Mouse (Mus musculus) neutrophil, adult 5-6 weeks (primary cell): Measurements from ENCODE around the gene Gprc5c. TPM values are rescaled to one million over a fixed set of nuclear protein-coding genes. Genes with fewer than 3 reads are reported as not detected.
A peak's percentile ranks its signal among the peaks of the same experiment; 100 is the strongest.
"Not testable (repeated sequence)": the region's sequence is repeated elsewhere in the genome, so short reads cannot be mapped to it uniquely, and the experiment has no call there.

Source experiments
- ATAC-seq: fragments of 151-379, 151-347 bp; 2 replicates; pipeline ENCODE4 v1.8.0; 2017; ENCODE audit warnings: mild to moderate bottlenecking, moderate TSS enrichment; ENCODE audit not compliant: insufficient number of reproducible peaks, poor library complexity, low FRiP score, severe bottlenecking; ENCODE audit errors: extremely low read depth
- total RNA-seq: library from RNA; stranded (forward); fragments of 200-1000 nt; gene quantifications from 2 replicates; pipeline ENCODE4 v1.2.3, GENCODE M21; 2017

Gene Gprc5c
- total RNA-seq, 1 experiment from 2014 or later = 1.0 TPM

- ATAC-seq = no peak
These were observed 33.6 kb downstream of the Gprc5c start for GRCm38 (mm10) chr11:114884380-114885100.

DNA sequence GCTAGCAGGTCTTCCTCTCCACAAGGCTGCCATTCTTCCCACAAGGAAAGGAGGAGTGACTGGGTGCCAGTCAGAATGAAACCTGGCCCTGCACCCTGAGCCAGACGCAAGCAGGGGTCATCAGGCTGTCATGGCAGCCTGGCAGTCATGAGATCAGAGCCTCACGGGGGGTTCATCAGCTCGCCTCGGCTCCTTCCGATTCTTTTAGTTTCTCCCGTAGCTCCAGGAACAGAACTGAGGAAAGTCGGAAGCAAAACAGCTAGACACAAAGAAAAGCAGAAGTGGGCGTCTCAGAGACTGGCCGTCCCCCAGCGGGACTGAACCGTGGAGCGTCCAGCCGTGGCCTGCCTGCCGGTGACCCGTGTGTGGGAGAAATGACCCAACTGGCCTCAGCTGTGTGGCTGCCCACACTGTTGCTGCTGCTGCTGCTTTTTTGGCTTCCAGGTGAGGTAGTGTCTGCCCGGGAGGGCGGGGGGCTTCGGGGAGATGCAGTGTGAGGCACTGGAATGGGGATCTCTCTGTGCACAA lies 39.1 kb downstream of the Gprc5c start, which contains the start of gene Cd300a:
Cd300a (plus strand) TSS at position 51 of the 528 bp plus-strand sequence.
- peak; percentile 79 for ATAC-seq

GRCm38 (mm10) chr11:114890542-114890941 lies 39.6 kb downstream of the Gprc5c start:
- no peak for ATAC-seq

GRCm38 (mm10) chr11:114896085-114896484 lies 45.1 kb downstream of the Gprc5c start:
- ATAC-seq = no peak

GRCm38 (mm10) chr11:114898026-114898425 lies 47.1 kb downstream of the Gprc5c start:
- peak; percentile 86 for ATAC-seq

DNA sequence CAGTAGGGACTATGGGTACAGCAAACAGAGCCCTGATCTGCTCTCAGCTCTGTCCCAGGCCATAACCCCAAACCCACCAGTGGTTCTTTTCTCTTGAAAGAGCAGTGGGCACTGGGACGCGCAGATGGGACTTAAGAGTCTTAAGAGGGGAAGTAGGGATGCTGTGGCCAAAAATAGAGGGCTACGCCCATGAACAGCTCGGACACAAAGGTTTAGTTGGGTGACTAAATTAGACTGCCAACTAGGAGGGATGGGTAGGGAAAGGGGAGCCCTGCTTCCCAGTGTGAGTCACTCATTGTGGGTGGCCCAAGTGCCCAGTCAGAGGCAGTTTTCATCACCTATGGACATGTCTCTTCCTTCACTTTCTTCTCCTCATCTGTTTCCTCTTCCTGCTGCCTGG lies 52.3 kb downstream of the Gprc5c start:
- ATAC-seq = no peak

DNA sequence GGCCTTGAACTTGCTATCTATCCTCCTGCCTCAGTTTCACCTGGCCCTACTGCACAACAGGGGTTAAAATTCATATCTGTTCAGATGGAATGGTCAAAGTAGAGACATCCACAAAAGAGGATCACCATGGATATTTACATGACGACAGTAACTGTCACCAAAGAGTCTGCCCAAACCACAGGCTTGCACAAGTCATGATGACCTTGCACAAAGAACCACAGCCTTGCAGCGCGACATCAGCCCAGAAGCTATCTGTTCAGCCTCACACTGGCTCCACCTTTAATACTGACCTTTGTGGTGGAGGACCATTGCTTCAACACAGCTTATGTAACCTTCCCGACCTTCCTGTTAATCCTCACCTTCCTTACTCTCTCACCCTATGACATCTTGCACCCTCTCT lies 56.6 kb downstream of the Gprc5c start:
- peak; percentile 93 for ATAC-seq

- ATAC-seq = peak; percentile 30; the same call in 1 of the 2 replicates
These were observed 57.1 kb downstream of the Gprc5c start for GRCm38 (mm10) chr11:114908086-114908485.

DNA sequence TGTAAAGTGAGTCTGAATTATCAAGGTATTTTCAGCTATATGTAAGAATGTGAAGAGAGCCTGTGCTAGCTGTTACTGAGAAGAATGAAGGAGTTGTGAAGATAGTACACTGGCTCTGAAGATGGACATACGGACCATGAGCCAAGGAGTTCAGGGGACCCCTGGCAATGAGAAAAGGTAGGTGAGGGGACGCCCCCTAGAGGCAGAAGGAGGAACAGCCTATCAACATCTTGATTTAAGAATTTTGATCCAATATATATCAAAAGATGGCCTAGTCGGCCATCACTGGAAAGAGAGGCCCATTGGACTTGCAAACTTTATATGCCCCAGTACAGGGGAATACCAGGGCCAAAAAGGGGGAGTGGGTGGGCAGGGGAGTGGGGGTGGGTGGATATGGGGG lies 58.6 kb downstream of the Gprc5c start:
- not testable (repeated sequence) for ATAC-seq

DNA sequence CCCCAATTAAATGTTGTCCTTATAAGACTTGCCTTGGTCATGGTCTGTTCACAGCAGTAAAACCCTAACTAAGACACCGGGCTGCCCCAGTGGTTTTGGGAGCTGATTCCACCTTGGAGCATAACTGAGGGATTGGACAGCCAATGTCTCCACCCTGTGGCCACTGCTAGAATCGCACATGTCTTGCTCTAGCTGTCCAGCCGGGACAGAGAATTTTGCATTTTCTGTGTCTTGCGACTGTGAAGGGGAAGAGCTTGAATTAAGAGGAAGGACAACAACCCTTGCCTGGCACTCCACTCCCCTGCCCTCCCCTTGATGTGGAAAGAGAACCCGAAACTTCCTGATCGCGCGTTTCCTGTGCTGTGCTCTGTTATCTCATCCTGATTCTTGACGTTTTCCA lies 61.9 kb downstream of the Gprc5c start:
- peak; percentile 70 for ATAC-seq

DNA sequence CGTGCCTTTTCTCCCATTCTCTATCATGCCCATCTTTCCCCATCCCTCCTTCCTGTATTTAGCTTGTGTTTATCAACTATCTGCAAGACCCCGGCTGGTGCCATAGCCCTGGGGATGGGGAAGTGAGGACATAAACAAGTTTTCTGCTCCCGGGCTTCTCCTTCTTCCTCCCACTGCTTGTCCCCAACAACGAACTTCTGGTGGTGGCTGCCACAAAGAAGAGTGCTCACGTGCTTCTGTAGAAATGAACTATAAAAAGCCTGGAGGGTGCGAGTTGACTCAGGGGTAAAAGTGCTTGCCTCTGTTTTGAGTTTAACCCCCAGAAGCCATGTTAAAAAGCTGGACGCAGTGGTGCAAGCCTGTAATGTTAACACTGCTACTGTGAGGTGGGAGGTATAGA lies 64.0 kb downstream of the Gprc5c start:
- ATAC-seq = no peak

DNA sequence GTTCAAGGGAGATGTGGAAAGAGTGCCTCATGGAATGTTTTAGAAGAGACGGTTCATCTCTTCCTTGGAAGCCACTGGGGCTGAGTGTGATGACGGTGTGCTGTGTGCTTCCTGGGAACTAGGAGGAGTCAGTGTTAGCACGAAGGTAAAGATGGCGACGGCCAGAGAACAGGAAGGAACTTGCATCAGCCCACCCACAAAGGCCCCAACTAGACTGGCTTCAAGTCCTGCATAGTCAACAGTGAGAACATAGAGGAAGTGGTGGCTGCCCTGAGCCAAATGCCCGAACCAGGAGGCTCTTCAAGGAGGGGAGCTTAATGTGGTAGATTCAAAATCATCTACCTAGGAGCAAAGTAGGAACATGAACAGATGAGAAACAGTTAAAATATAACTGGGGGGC lies 66.2 kb downstream of the Gprc5c start:
- ATAC-seq = peak; percentile 76

Other genes with a start within 250 kb of the Gprc5c start
- 671 and 750 TPM in 2 replicates for gene Rpl38, start 182.6 kb upstream of the Gprc5c start, total RNA-seq
- gene Ttyh2, start 175.7 kb upstream of the Gprc5c start, total RNA-seq = 2.2 and 3.5 TPM in 2 replicates
- gene Dnaic2, start 123.7 kb upstream of the Gprc5c start, total RNA-seq = 0.35 and 0.61 TPM in 2 replicates
- gene Kif19a, start 85.8 kb upstream of the Gprc5c start, total RNA-seq = 3.1 and 5.4 TPM in 2 replicates
- not detected in 2 replicates for gene Btbd17, start 55.2 kb upstream of the Gprc5c start, total RNA-seq
- not detected in 2 replicates for gene Gpr142, start 52.2 kb upstream of the Gprc5c start, total RNA-seq
- gene Cd300a, start 38.9 kb downstream of the Gprc5c start, total RNA-seq = 100 and 105 TPM in 2 replicates
- 222 and 223 TPM in 2 replicates for gene Cd300lb, start 83.2 kb downstream of the Gprc5c start, total RNA-seq
- not detected in 2 replicates for gene Cd300c, start 118.0 kb downstream of the Gprc5c start, total RNA-seq
- gene Cd300ld, start 138.8 kb downstream of the Gprc5c start, total RNA-seq = 339 and 374 TPM in 2 replicates
- gene Cd300c2, start 150.7 kb downstream of the Gprc5c start, total RNA-seq = 72.4 and 72.5 TPM in 2 replicates
- gene Cd300ld2, start 165.0 kb downstream of the Gprc5c start, total RNA-seq = not detected in 2 replicates
- not detected in 2 replicates for gene Cd300ld4, start 175.9 kb downstream of the Gprc5c start, total RNA-seq
- not detected in 2 replicates for gene Cd300ld5, start 186.6 kb downstream of the Gprc5c start, total RNA-seq
- gene Cd300ld3, start 197.3 kb downstream of the Gprc5c start, total RNA-seq = 58.7 and 61.0 TPM in 2 replicates
- 0.98 and 1.6 TPM in 2 replicates for gene Cd300e, start 211.0 kb downstream of the Gprc5c start, total RNA-seq
- 9.7 and 13.5 TPM in 2 replicates for gene Rab37, start 240.3 kb downstream of the Gprc5c start, total RNA-seq